Mouse (Mus musculus): ENCODE measurements around the gene Psmc3.

- TF ChIP-seq CTCF (IDR thresholded peaks at IDR 0.05; ENCODE audit: control insufficient read depth, insufficient read depth, low read length) = no peak
- no peak for TF ChIP-seq POLR2A (IDR thresholded peaks at IDR 0.05; ENCODE audit: borderline replicate concordance, control insufficient read depth, low read depth, low read length)
Measured at GRCm38 (mm10) chr2:91068872-91069165, 15.0 kb downstream of the Psmc3 start.

All from bone marrow, adult 2 months (tissue).